Mouse (Mus musculus) heart, postnatal 10 days (tissue): Measurements from ENCODE around the gene Smim10l2a. TPM values are rescaled to one million over a fixed set of nuclear protein-coding genes. Genes with fewer than 3 reads are reported as not detected.
A peak's percentile ranks its signal among the peaks of the same experiment; 100 is the strongest.
"Not testable (repeated sequence)": the region's sequence is repeated elsewhere in the genome, so short reads cannot be mapped to it uniquely, and the experiment has no call there.

Experiments
- DNase-seq, 2 experiments: peaks; one replicate each; pipeline ENCODE4 v3.0.0; 2021
- intact Hi-C: fragments of 180-260 bp; cut with DNase I; formaldehyde crosslinking; loops from one replicate; pipeline ENCODE4 v1.15.1; 2025
- total RNA-seq, 2 experiments: library from RNA; stranded (reverse); gene quantifications; 2 replicates each; pipeline ENCODE4 v1.2.3; 2021

The Smim10l2a gene
- under 1 TPM; 0.42 to 0.45 TPM for total RNA-seq

DNA sequence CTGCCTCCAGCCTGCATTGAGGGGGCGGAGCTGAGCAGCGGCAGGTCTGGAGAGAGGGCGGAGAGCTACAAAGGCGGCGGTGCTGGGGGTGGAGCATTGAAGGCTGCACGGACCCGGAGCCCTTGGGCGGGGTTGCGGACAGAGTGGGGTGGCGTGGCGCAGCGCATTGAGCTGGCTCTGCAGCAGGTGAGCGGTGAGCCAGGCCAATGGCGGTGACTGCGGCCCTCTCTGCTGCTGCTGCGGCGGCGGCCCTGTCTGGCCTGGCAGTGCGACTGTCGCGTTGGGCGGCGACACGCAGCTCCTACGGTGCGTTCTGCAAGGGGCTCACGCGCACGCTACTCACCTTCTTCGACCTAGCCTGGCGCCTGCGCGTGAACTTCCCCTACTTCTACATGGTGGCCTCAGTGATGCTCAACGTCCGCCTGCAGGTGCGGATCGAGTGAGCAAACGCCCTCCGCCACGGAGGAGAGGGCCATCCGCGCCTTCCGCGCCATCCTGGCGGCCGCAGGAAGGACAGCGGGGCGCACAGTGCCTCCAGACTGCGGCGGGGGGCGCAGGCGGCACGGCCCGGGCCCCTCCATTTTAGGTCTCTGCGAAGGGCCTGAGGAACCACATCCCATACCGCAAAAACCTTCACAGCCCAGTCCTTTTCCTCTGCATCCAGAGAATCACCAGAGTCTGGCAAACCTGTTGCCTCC, at the start of gene Smim10l2a:
Gene Smim10l2a (plus strand): TSS at position 156 of the 698 bp plus-strand sequence.
- intact Hi-C loops, result not testable (repeated sequence)
- DNase-seq, result peak; percentile 27 to 28

GRCm38 (mm10) chrX:56332046-56332445, 42.3 kb upstream of the Smim10l2a start:
- no peak for DNase-seq
- intact Hi-C loops, result no loop called here

DNA sequence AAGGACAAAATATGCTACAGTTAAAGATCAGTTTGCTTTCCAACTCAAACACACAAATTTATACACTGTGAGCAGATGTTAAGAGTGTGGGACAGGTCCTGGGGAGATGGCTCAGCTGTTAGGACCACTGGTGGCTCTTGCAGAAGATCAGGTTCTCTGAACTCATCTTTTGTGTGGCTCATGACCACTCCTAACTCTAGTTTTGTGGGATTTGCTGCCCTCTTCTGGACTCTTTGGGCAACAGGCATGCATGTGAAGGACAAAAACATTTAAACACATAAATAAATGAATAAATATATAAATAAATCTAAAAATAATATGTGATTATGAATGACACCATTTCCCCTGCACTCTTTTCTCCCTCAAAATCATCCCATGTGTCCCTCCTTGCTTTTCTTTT, 34.1 kb upstream of the Smim10l2a start:
- DNase-seq, result peak; percentile 16 to 35
- intact Hi-C loops, result loop anchor here (5.0 kb wide), 1 partner anchor 68 kb away; no protein-coding TSS in a partner anchor

DNA sequence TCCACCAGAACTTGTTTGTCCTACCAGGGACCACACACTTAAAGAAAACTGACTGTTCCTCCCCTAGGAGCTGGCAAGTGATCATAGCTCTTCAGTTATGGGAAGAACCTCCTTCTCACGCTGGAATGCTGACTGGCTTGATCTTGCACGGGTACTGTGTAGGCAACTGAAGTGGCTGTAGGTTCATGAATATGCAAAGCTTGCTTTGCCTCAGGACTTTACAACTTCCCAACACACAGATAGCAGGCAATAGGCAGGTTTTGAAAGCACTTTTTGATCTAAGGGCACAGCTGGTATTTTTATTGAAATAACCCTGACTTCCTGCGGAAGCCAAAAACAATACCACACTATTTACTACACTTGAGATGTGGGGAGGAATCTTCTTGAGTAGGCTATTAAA, 31.5 kb upstream of the Smim10l2a start:
- no peak for DNase-seq
- intact Hi-C loops, result loop anchor here (5.0 kb wide), 1 partner anchor 71 kb away; no protein-coding TSS in a partner anchor

- peak; percentile 84 to 86 for DNase-seq
- intact Hi-C loops, result loop anchor here (5.0 kb wide), 1 partner anchor 141 kb away; no protein-coding TSS in a partner anchor
Measured at GRCm38 (mm10) chrX:56346176-56346931, 28.0 kb upstream of the Smim10l2a start, which contains the start of gene Zfp449. Zfp449 (plus strand) TSS chrX:56346400.

GRCm38 (mm10) chrX:56346932-56347253, 27.5 kb upstream of the Smim10l2a start:
- intact Hi-C loops, result loop anchor here (5.0 kb wide), 1 partner anchor 140 kb away; no protein-coding TSS in a partner anchor
- peak; percentile 74 to 76 for DNase-seq

DNA sequence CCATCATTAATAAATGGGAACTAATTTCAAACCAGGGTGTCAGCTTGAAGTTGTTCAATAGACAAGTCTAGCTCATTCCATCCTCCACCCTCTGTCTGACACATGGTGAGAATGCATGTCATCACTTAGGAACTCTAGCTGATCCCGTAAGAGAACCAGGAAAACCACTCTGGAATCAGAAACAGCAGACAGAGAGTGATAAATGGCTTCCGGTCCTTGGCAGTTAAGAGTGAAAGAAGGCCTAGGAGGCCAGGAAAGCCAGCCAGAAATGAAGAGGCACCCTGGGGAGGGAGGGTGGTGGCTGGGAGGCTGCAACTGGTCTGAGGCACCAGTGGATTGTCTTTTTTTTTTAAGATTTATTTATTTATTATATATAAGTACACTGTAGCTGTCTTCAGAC, 6.5 kb downstream of the Smim10l2a start:
- DNase-seq, result peak; percentile 2 to 18
- intact Hi-C loops, result no loop called here

GRCm38 (mm10) chrX:56384142-56384541, 9.8 kb downstream of the Smim10l2a start:
- DNase-seq, result peak; percentile 6 to 9
- intact Hi-C loops, result no loop called here

GRCm38 (mm10) chrX:56404646-56405045, 30.3 kb downstream of the Smim10l2a start:
- DNase-seq, result no peak
- intact Hi-C loops, result no loop called here

DNA sequence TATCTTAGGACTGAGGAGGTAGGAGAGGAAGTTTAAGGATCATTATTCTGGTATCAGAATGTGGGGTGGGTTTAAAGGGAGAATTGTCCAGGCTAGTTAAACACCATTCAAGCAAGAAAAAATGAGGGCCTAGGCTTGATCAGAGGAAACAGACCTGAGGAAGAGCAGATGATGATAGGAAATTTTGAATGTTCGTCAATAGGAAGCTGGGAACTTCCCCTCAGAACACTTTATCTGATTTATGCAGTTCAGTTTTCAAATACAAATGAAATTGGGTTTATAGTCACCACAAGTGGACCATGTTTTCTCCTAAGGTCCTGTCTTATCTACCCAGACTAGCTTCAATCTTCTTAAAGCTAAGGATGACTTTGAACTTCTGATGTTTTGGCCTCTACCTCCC, 31.1 kb downstream of the Smim10l2a start:
- intact Hi-C loops, result no loop called here
- no peak for DNase-seq

DNA sequence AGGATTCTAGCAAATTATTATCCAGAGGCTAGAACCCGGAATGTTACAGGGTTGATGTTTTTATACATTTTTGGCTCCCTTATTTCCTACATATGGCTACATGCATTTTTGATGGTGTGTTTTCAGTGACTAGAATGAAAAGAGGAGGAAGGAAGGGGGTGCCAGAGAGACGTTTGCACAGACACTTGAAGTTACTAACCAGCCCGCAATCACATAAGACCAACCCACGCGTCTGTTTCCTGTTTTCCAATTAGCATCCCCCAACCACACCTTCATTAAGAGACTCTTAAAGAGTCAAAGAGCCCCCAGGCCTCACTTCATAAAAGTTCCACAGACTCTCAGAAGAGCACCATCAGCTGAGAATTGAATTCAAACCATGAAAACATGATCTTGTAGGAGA, 31.7 kb downstream of the Smim10l2a start:
- DNase-seq, result no peak
- intact Hi-C loops, result no loop called here

- no peak for DNase-seq
- intact Hi-C loops, result no loop called here
Measured at GRCm38 (mm10) chrX:56416277-56416676, 41.9 kb downstream of the Smim10l2a start.

- intact Hi-C loops, result no loop called here
- no peak for DNase-seq
Measured at GRCm38 (mm10) chrX:56417541-56417940, 43.2 kb downstream of the Smim10l2a start.

Other genes with a start within 250 kb of the Smim10l2a start
- 1 to 10 TPM in 1 of 2 experiments, under 1 TPM in 1; 0.53 to 1.1 TPM for gene 3830403N18Rik, start 238.0 kb upstream of the Smim10l2a start, total RNA-seq
- not detected for gene Gm773, start 161.7 kb upstream of the Smim10l2a start, total RNA-seq
- 1 to 10 TPM; 5.5 to 6.5 TPM for gene Zfp449, start 28.2 kb upstream of the Smim10l2a start, total RNA-seq
- gene Gm2174, start 73.4 kb downstream of the Smim10l2a start, total RNA-seq, result under 1 TPM in 1 of 2 experiments, not detected in 1; 0.93 TPM
- 10 to 100 TPM; 15.1 to 15.3 TPM for gene Ints6l, start 80.3 kb downstream of the Smim10l2a start, total RNA-seq
- gene Gm10477, start 150.2 kb downstream of the Smim10l2a start, total RNA-seq, result not detected
- gene Gm648, start 175.0 kb downstream of the Smim10l2a start, total RNA-seq, result not detected
- gene Mmgt1, start 223.5 kb downstream of the Smim10l2a start, total RNA-seq, result 10 to 100 TPM; 27.4 TPM
- 10 to 100 TPM; 14.7 to 17.1 TPM for gene Slc9a6, start 235.2 kb downstream of the Smim10l2a start, total RNA-seq